Mouse (Mus musculus) spleen, adult 2 months (tissue): ENCODE measurements at regions not wholly inside any gene's neighbourhood (a gene's known extent, or its start where the extent isn't known, plus 50 kb on each side); places are given as distances from the start of the nearest gene placed in this dataset.

Experiments used
- DNase-seq, 2 experiments: peaks; one replicate each; pipeline versions ENCODE4 v3.0.0 to v3.0.0-alpha.2; 2012 to 2021; ENCODE audit warnings: low spot score in 2 of 2, low read depth in 1 of 2
- H3K27ac ChIP-seq: fragments of 200-500 bp; 2 replicates; pipeline ENCODE4 v1.5.1; 2012; ENCODE audit warnings: low read length, inconsistent platforms; ENCODE audit not compliant: insufficient read depth
- H3K27me3 ChIP-seq: fragments of 200-500 bp; 2 replicates; pipeline ENCODE4 v1.6.1; 2012; ENCODE audit warnings: mild to moderate bottlenecking, moderate library complexity, low read length, inconsistent platforms; ENCODE audit not compliant: control insufficient read depth, insufficient read depth
- H3K36me3 ChIP-seq: fragments of 200-500 bp; 2 replicates; pipeline ENCODE4 v1.6.1; 2012; ENCODE audit warnings: mild to moderate bottlenecking, low read length, inconsistent platforms; ENCODE audit not compliant: control insufficient read depth, insufficient read depth
- H3K4me1 ChIP-seq: fragments of 200-500 bp; 2 replicates; pipeline ENCODE4 v1.6.1; 2011; ENCODE audit warnings: inconsistent platforms; ENCODE audit not compliant: control insufficient read depth, insufficient read depth, insufficient read length
- H3K4me3 ChIP-seq: fragments of 200-500 bp; 2 replicates; pipeline ENCODE4 v1.5.1; 2011; ENCODE audit warnings: mild to moderate bottlenecking, inconsistent platforms; ENCODE audit not compliant: insufficient read depth, insufficient read length; ENCODE audit errors: extremely low read depth
- CTCF ChIP-seq: fragments of 200-500 bp; IDR thresholded peaks from 2 replicates; pipeline ENCODE4 v1.5.1; 2011; ENCODE audit warnings: mild to moderate bottlenecking, inconsistent platforms; ENCODE audit not compliant: insufficient read depth, insufficient read length, insufficient replicate concordance; ENCODE audit errors: extremely low read depth
- POLR2A ChIP-seq: fragments of 200-500 bp; IDR thresholded peaks from 2 replicates; pipeline ENCODE4 v1.6.1; 2011; ENCODE audit warnings: low read depth, low read length, inconsistent platforms
- WGBS: fragments of 180-500 bp; shearing (Covaris S2); methylation state at CpG from one replicate; pipeline ENCODE4 v1.1.7; 2018; 5-methylcytosine and 5-hydroxymethylcytosine counted together

GRCm38 (mm10) chr3:149508671-149509070 lies 518.3 kb upstream of the Adgrl2 start:
- WGBS: 94% methylated on average over 10 of the region's 10 CpGs
- H3K27ac ChIP-seq: no peak overlapping the region
- TF ChIP-seq CTCF (no peak), POLR2A (no peak)
- no peaks in the 10 kb centered on the region for H3K27me3 ChIP-seq
- no peaks in the 10 kb centered on the region for H3K4me1 ChIP-seq
- no peak overlapping the region for H3K4me3 ChIP-seq
- no peak for DNase-seq
- H3K36me3 ChIP-seq: no peaks in the 10 kb centered on the region

GRCm38 (mm10) chr3:149505692-149506091 lies 515.3 kb upstream of the Adgrl2 start:
- 87% methylated on average over 9 of the region's 9 CpGs for WGBS
- H3K4me3 ChIP-seq: no peak overlapping the region
- no peaks in the 10 kb centered on the region for H3K27me3 ChIP-seq
- no peak overlapping the region for H3K27ac ChIP-seq
- no peaks in the 10 kb centered on the region for H3K4me1 ChIP-seq
- TF ChIP-seq POLR2A: no peak
- no peak for TF ChIP-seq CTCF
- DNase-seq: no peak
- no peaks in the 10 kb centered on the region for H3K36me3 ChIP-seq

DNA sequence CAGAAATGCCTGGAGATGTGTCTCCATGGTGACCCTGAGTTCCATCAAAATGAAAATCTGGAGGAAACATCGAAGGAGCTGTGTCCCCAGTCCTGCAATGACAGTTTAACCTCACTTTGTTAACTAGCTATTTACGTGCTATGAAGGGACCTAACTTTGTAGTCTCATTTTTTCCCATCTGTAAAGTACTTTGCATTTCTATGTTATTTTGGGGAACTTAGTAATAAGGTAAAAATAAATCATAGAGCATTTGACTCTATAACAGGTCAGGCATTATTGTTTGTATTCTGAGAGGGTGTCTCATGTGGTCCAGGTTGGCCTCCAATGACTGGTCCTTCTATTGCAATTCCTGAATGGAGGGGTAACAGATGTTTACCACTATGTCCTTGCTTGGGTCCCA lies 513.6 kb upstream of the Adgrl2 start:
- Histone ChIP-seq H3K27ac (no peak overlapping the region), H3K27me3 (no peaks in the 10 kb centered on the region), H3K4me3 (no peak overlapping the region), H3K36me3 (no peaks in the 10 kb centered on the region), H3K4me1 (no peaks in the 10 kb centered on the region)
- WGBS: 95% methylated on average over 2 of the region's 2 CpGs
- no peak for TF ChIP-seq POLR2A
- TF ChIP-seq CTCF: no peak
- no peak for DNase-seq

DNA sequence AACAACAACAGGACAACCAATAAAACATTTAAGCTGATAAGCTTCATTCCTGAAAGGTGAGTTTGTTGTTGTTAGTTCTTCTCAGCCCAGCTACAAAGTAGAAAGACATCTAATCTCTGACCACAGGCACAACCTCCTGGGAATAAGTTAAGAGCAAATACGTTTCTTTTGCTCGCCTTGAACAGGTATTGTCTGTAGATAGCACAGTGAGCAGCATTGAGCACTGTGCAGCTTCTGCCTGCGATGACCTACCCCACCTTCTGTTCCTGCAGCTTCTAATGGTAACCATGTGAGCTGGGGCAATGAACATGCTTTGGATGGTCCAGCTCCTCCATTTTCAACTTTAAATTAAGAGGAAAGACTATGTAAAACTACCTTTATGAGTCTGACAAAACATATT lies 509.8 kb upstream of the Adgrl2 start:
- DNase-seq: no peak
- Histone ChIP-seq H3K36me3 (no peaks in the 10 kb centered on the region), H3K4me1 (no peaks in the 10 kb centered on the region), H3K4me3 (no peak overlapping the region), H3K27me3 (no peaks in the 10 kb centered on the region), H3K27ac (no peak overlapping the region)
- no peak for TF ChIP-seq CTCF
- 79% methylated on average over 3 of the region's 3 CpGs for WGBS

GRCm38 (mm10) chr3:149498765-149499164 lies 508.4 kb upstream of the Adgrl2 start:
- no peak overlapping the region for H3K27ac ChIP-seq
- no peak for DNase-seq
- no peaks in the 10 kb centered on the region for H3K4me1 ChIP-seq
- H3K36me3 ChIP-seq: no peaks in the 10 kb centered on the region
- H3K27me3 ChIP-seq: no peaks in the 10 kb centered on the region
- no peak for TF ChIP-seq CTCF
- 22% methylated on average over 1 of the region's 1 CpGs for WGBS
- H3K4me3 ChIP-seq: no peak overlapping the region

DNA sequence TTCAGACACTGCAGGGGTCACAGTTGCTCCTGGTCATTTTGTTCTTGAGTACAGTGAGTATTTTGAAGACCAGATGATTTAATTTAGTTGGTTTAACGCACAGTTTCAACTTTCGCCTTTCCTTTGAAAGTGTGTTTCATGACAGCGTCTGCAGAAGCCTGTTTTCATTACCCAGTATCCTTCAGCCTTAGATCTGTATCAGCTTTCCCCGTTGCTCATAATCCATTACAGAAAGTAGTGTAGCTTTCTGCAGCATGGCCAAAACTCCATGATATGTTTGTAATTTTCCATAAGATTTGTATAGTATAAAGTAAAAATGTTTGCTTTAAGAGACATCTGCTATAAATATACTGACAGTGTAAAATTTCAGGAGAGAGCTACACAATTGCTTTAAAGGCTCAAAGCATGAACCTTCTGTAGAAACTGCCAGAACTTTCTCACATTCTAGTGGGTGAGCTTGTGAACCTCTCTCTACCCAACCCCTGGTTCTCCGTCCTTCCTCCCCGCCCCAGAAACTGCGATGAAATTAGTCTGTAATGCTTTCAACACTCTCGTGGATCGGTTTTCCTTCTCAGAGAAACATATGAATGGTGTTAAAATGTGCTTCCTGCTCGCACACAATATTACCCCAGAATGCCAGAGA lies 506.6 kb upstream of the Adgrl2 start:
- Histone ChIP-seq H3K4me1 (no peaks in the 10 kb centered on the region), H3K36me3 (no peaks in the 10 kb centered on the region), H3K27ac (no peak overlapping the region), H3K27me3 (no peaks in the 10 kb centered on the region), H3K4me3 (no peak overlapping the region)
- no peak for DNase-seq
- 61% methylated on average over 10 of the region's 10 CpGs for WGBS
- TF ChIP-seq CTCF (no peak), POLR2A (no peak)

DNA sequence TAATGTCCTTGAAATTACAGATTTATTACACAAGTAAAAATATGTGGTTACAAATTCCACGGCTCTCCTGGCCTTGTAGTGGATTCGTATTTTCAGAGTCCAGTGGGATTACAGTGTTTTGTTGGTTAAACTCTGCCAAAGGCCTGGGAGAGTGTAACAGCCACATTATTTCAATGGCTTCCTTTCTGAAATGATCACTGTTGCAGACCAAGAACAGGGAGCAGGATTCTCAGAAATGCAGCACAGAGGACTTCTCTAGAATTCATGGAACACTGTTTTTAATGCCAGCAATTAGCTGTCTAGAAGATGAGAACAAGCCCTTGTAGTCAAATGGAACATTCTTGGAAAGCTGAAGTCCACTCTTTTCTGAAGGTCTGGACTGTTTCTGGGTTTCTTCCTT lies 505.8 kb upstream of the Adgrl2 start:
- Histone ChIP-seq H3K36me3 (no peaks in the 10 kb centered on the region), H3K4me3 (no peak overlapping the region), H3K27me3 (no peaks in the 10 kb centered on the region), H3K27ac (no peak overlapping the region), H3K4me1 (no peaks in the 10 kb centered on the region)
- DNase-seq: no peak
- no peak for TF ChIP-seq POLR2A
- no peak for TF ChIP-seq CTCF
- WGBS: 84% methylated on average over 2 of the region's 2 CpGs
